Mouse (Mus musculus) myocyte (in vitro differentiated cells): ENCODE results near the gene Rmdn2. TPM values are rescaled to one million over a fixed set of nuclear protein-coding genes. Genes with fewer than 3 reads are reported as not detected.

ENCODE experiments used
- H3K27me3 ChIP-seq: one replicate; pipeline ENCODE4 v1.6.1; 2011; ENCODE audit not compliant: control insufficient read depth, insufficient read depth, insufficient read length
- H3K36me3 ChIP-seq: one replicate; pipeline ENCODE4 v1.6.1; 2011; ENCODE audit not compliant: control insufficient read depth, insufficient read depth
- H3K4me2 ChIP-seq: one replicate; pipeline ENCODE4 v1.6.1; 2011; ENCODE audit warnings: low read depth, control low read depth
- H3K4me3 ChIP-seq: one replicate; pipeline ENCODE4 v1.5.1; 2011; ENCODE audit warnings: mild to moderate bottlenecking, control low read depth, moderate library complexity
- H3K79me2 ChIP-seq: one replicate; pipeline ENCODE4 v1.6.1; 2011; ENCODE audit not compliant: control insufficient read depth, insufficient read depth
- H3ac ChIP-seq: one replicate; pipeline ENCODE4 v1.6.1; 2011; ENCODE audit not compliant: control insufficient read depth, insufficient read length
- CEBPB ChIP-seq: IDR thresholded peaks from 2 replicates; pipeline ENCODE4 v1.6.1; 2011; ENCODE audit warnings: mild to moderate bottlenecking, moderate library complexity; ENCODE audit not compliant: poor library complexity, insufficient read depth, severe bottlenecking
- E2F4 ChIP-seq: IDR thresholded peaks from one replicate; pipeline ENCODE4 v1.6.1; 2011; ENCODE audit warnings: mild to moderate bottlenecking, control low read depth, moderate library complexity; ENCODE audit not compliant: insufficient read depth
- MAX ChIP-seq: IDR thresholded peaks from one replicate; pipeline ENCODE4 v1.6.1; 2011; ENCODE audit warnings: low read depth, mild to moderate bottlenecking, control low read depth
- MYOD1 ChIP-seq, 3 experiments: IDR thresholded peaks; one replicate each; pipeline ENCODE4 v1.6.1; 2011; ENCODE audit warnings: control low read depth in 2 of 3, low read depth in 2 of 3, mild to moderate bottlenecking in 2 of 3, moderate library complexity in 1 of 3; ENCODE audit not compliant: insufficient read length in 2 of 3, control insufficient read depth in 1 of 3
- MYOG ChIP-seq, 3 experiments: IDR thresholded peaks; one replicate each; pipeline ENCODE4 v1.6.1; 2011; ENCODE audit warnings: control low read depth in 2 of 3, low read depth in 2 of 3, mild to moderate bottlenecking in 2 of 3; ENCODE audit not compliant: insufficient read length in 2 of 3, control insufficient read depth in 1 of 3, insufficient read depth in 1 of 3
- POLR2A ChIP-seq: IDR thresholded peaks from one replicate; pipeline ENCODE4 v1.6.1; 2011; ENCODE audit warnings: low read depth, mild to moderate bottlenecking, control low read depth, moderate library complexity; ENCODE audit not compliant: insufficient read length
- POLR2AphosphoS2 ChIP-seq: IDR thresholded peaks from one replicate; pipeline ENCODE4 v1.6.1; 2011; ENCODE audit warnings: low read depth, control low read depth; ENCODE audit not compliant: insufficient read length
- REST ChIP-seq: IDR thresholded peaks from one replicate; pipeline ENCODE4 v1.6.1; 2011; ENCODE audit warnings: mild to moderate bottlenecking, control low read depth, moderate library complexity; ENCODE audit not compliant: insufficient read depth, insufficient read length
- SRF ChIP-seq: IDR thresholded peaks from one replicate; pipeline ENCODE4 v1.6.1; 2011; ENCODE audit warnings: low read depth; ENCODE audit not compliant: control insufficient read depth, insufficient read length
- TCF12 ChIP-seq: IDR thresholded peaks from one replicate; pipeline ENCODE4 v1.6.1; 2011; ENCODE audit warnings: mild to moderate bottlenecking, control low read depth; ENCODE audit not compliant: poor library complexity, insufficient read depth, severe bottlenecking
- TCF3 ChIP-seq: IDR thresholded peaks from one replicate; pipeline ENCODE4 v1.6.1; 2011; ENCODE audit warnings: low read depth, control low read depth; ENCODE audit not compliant: insufficient read length
- USF1 ChIP-seq: IDR thresholded peaks from one replicate; pipeline ENCODE4 v1.6.1; 2011; ENCODE audit warnings: low read depth, mild to moderate bottlenecking, control low read depth, moderate library complexity
- polyA plus RNA-seq: library from polyadenylated mRNA; unstranded; fragments of >200 nt; fragmentation: generic; extraction: Trizol; gene quantifications from one replicate; pipeline ENCODE4 v1.2.1, GENCODE M21; 2012; ENCODE audit warnings: missing spikeins

The Rmdn2 gene
- polyA plus RNA-seq, 1 experiment: 1.6 TPM

GRCm38 (mm10) chr17:79705671-79706455 is 94.2 kb downstream of the Rmdn2 start:
- H3K79me2 ChIP-seq: no peaks in the 10 kb centered on the region
- H3K27me3 ChIP-seq: no peaks in the 10 kb centered on the region
- H3K4me3 ChIP-seq: no peak overlapping the region
- no peak overlapping the region for H3K4me2 ChIP-seq
- H3ac ChIP-seq: no peak overlapping the region
- no peaks in the 10 kb centered on the region for H3K36me3 ChIP-seq
- TF ChIP-seq CEBPB (no peak), E2F4 (no peak), REST (no peak), USF1 (no peak), TCF3 (no peak), TCF12 (no peak)

- Histone ChIP-seq H3K36me3 (no peaks in the 10 kb centered on the region), H3K79me2 (no peaks in the 10 kb centered on the region), H3K4me2 (no peak overlapping the region), H3K4me3 (no peak overlapping the region), H3K27me3 (no peaks in the 10 kb centered on the region), H3ac (no peak overlapping the region)
- no peak for TF ChIP-seq MYOD1 (IDR thresholded peaks at IDR 0.05; ENCODE audit: control insufficient read depth in 1 of 3, insufficient read length in 2 of 3, low read depth in 2 of 3)
- no peak for TF ChIP-seq TCF3
- TF ChIP-seq POLR2AphosphoS2: no peak
- TF ChIP-seq REST: no peak
- TF ChIP-seq POLR2A: no peak
- TF ChIP-seq E2F4: no peak
- no peak for TF ChIP-seq MAX
- no peak for TF ChIP-seq TCF12
Observed at GRCm38 (mm10) chr17:79708168-79708567, 96.5 kb downstream of the Rmdn2 start.

- TF ChIP-seq MAX: no peak
- no peak for TF ChIP-seq SRF
- no peak for TF ChIP-seq MYOG (IDR thresholded peaks at IDR 0.05; ENCODE audit: control insufficient read depth in 1 of 3, insufficient read depth in 1 of 3, insufficient read length in 2 of 3, low read depth in 2 of 3)
- TF ChIP-seq MYOD1 (IDR thresholded peaks at IDR 0.05; ENCODE audit: control insufficient read depth in 1 of 3, insufficient read length in 2 of 3, low read depth in 2 of 3): no peak
- no peak for TF ChIP-seq TCF12
- TF ChIP-seq CEBPB: no peak
- no peak for TF ChIP-seq REST
- TF ChIP-seq E2F4: no peak
- no peak for TF ChIP-seq POLR2AphosphoS2
- TF ChIP-seq USF1: no peak
- Histone ChIP-seq H3K36me3 (no peaks in the 10 kb centered on the region), H3K79me2 (no peaks in the 10 kb centered on the region), H3K4me2 (no peak overlapping the region), H3ac (no peak overlapping the region), H3K4me3 (no peak overlapping the region), H3K27me3 (no peaks in the 10 kb centered on the region)
Observed at GRCm38 (mm10) chr17:79709718-79710117, 98.1 kb downstream of the Rmdn2 start.

- Histone ChIP-seq H3K4me3 (no peak overlapping the region), H3K79me2 (no peaks in the 10 kb centered on the region), H3K36me3 (no peaks in the 10 kb centered on the region), H3K27me3 (no peaks in the 10 kb centered on the region), H3K4me2 (no peak overlapping the region), H3ac (no peak overlapping the region)
- TF ChIP-seq TCF12 (no peak), SRF (no peak)
Observed at GRCm38 (mm10) chr17:79710246-79710842, 98.7 kb downstream of the Rmdn2 start.

- TF ChIP-seq REST (no peak), POLR2AphosphoS2 (no peak), MAX (no peak), MYOD1 (IDR thresholded peaks at IDR 0.05; ENCODE audit: control insufficient read depth in 1 of 3, insufficient read length in 2 of 3, low read depth in 2 of 3) (no peak), SRF (no peak), TCF12 (no peak)
- Histone ChIP-seq H3K27me3 (no peaks in the 10 kb centered on the region), H3K36me3 (no peaks in the 10 kb centered on the region), H3K4me3 (no peak overlapping the region), H3ac (no peak overlapping the region), H3K4me2 (peak overlapping the region; percentile 97), H3K79me2 (no peaks in the 10 kb centered on the region)
Observed at GRCm38 (mm10) chr17:79711944-79712343, 100.3 kb downstream of the Rmdn2 start.

GRCm38 (mm10) chr17:79712536-79712935 is 100.9 kb downstream of the Rmdn2 start:
- Histone ChIP-seq H3K4me3 (peak overlapping the region; percentile 30), H3K36me3 (no peaks in the 10 kb centered on the region), H3ac (no peak overlapping the region), H3K79me2 (no peaks in the 10 kb centered on the region), H3K4me2 (peak overlapping the region; percentile 97), H3K27me3 (no peaks in the 10 kb centered on the region)
- no peak for TF ChIP-seq TCF12
